Mouse (Mus musculus) cerebellum, adult 2 months (tissue): ENCODE results near the gene Serp2. TPM values are rescaled to one million over a fixed set of nuclear protein-coding genes. Genes with fewer than 3 reads are reported as not detected.
"Not testable (repeated sequence)": the region's sequence is repeated elsewhere in the genome, so short reads cannot be mapped to it uniquely, and the experiment has no call there.

Experiments used
- DNase-seq, 2 experiments: peaks; one replicate each; pipeline ENCODE4 v3.0.0; 2021
- H3K27ac ChIP-seq: fragments of 200-500 bp; 2 replicates; pipeline ENCODE4 v1.5.1; 2012; ENCODE audit warnings: low read length, control low read depth, inconsistent platforms; ENCODE audit not compliant: insufficient read depth
- H3K27me3 ChIP-seq: fragments of 200-500 bp; 2 replicates; pipeline ENCODE4 v1.6.1; 2012; ENCODE audit warnings: inconsistent platforms, mild to moderate bottlenecking, low read length, moderate library complexity; ENCODE audit not compliant: control insufficient read depth, insufficient read depth
- H3K4me1 ChIP-seq: fragments of 200-500 bp; 2 replicates; pipeline ENCODE4 v1.6.1; 2011; ENCODE audit warnings: low read length; ENCODE audit not compliant: control insufficient read depth, insufficient read depth
- H3K4me3 ChIP-seq: fragments of 200-500 bp; replicated peaks from 2 replicates; pipeline ENCODE3; 2011; ENCODE audit warnings: mild to moderate bottlenecking, low read depth, low read length, control low read depth; ENCODE audit not compliant: insufficient read depth
- CTCF ChIP-seq: fragments of 200-500 bp; IDR thresholded peaks from 2 replicates; pipeline ENCODE4 v1.5.1; 2011; ENCODE audit warnings: low read depth, mild to moderate bottlenecking, control low read depth, low read length, moderate library complexity, borderline replicate concordance; ENCODE audit not compliant: insufficient read depth
- POLR2A ChIP-seq: fragments of 200-500 bp; IDR thresholded peaks from 2 replicates; pipeline ENCODE4 v1.6.1; 2011; ENCODE audit warnings: low read length, control low read depth, borderline replicate concordance; ENCODE audit not compliant: insufficient read depth
- WGBS: fragments of 180-500 bp; shearing (Covaris S2); methylation state at CpG from one replicate; pipeline ENCODE4 v1.1.7; 2018; 5-methylcytosine and 5-hydroxymethylcytosine counted together
- polyA plus RNA-seq: library from polyadenylated mRNA; depleted of rRNA; stranded (reverse); fragments of >200 nt; gene quantifications from 2 replicates; pipeline ENCODE4 v1.2.3, GENCODE M21; 2012

The Serp2 gene
- polyA plus RNA-seq, 1 experiment, result 177 TPM

DNA sequence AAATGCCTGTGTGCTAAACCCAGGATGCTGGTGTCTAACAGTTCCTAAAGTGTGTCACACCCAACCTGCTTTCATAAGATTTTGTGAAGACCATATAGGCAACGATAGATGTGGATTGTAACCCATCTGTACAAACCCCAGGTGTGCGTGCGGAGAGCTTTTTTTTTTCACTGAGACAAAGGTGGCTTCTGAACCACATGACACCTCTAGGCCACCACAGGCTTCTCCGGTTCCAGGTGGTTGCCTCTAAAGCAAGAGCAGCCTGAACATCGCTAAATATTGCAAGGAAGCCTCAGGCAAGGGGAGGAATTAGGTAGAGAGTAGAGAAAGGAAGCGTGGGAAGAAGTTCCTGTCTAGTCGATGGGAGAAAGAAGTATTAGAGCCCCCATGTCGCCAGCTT lies 10.0 kb upstream of the Serp2 start:
- no peak for DNase-seq
- Histone ChIP-seq H3K4me1 (no peaks in the 10 kb centered on the region), H3K4me3 (no peak overlapping the region), H3K27me3 (no peaks in the 10 kb centered on the region), H3K27ac (no peak overlapping the region)
- WGBS, result 87% methylated on average over 8 of the region's 8 CpGs
- TF ChIP-seq CTCF (no peak), POLR2A (no peak)

DNA sequence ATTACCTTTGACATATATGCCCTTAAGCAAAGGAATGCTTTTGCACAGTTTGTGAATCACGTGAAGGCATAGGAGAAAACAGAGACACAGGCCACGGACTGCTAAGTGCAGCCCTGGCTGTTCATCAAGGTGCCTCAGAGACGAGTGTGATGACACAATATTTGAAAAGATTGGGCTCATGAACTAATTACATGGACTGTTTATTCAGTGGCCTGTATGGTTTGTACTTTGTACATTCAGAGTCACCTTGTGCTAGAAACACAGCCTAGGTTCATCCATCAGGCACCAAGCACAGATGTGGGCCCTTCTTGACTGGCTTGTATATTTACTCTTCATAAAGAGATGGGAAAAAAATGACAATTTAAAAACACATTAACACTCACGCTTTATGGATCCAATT lies 9.5 kb upstream of the Serp2 start:
- no peak for DNase-seq
- no peak for TF ChIP-seq POLR2A
- TF ChIP-seq CTCF, result no peak
- no peaks in the 10 kb centered on the region for H3K27me3 ChIP-seq
- no peak overlapping the region for H3K27ac ChIP-seq
- H3K4me3 ChIP-seq, result no peak overlapping the region
- no peaks in the 10 kb centered on the region for H3K4me1 ChIP-seq
- WGBS, result 93% methylated on average over 4 of the region's 4 CpGs

DNA sequence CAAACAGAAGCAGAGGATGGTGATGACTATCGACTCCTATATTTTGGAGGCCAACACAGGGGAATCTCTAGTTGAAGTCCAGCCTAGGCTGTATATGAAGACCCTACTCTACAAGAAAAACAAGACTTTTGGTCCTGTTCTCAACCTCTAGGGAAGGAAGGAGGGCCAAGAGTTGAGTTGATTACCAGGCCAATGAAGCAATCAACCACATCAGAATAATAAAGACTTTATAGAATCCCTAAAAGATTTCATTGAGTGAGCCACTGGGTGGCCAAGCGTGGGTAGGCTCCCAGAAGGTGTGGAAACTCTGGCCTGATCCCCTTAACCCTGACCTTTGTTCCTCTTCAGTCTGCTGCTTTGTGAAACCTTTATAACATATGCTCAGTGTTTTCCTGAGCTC lies 2.5 kb upstream of the Serp2 start:
- TF ChIP-seq CTCF, result no peak
- TF ChIP-seq POLR2A, result no peak
- no peaks in the 10 kb centered on the region for H3K27me3 ChIP-seq
- WGBS, result 100% methylated on average over 2 of the region's 2 CpGs
- no peak overlapping the region for H3K4me3 ChIP-seq
- DNase-seq, result no peak
- 0 out of 2 replicates have a peak, but pooled peaks cover 3% of the 10 kb centered on the region for H3K4me1 ChIP-seq
- no peak overlapping the region for H3K27ac ChIP-seq

DNA sequence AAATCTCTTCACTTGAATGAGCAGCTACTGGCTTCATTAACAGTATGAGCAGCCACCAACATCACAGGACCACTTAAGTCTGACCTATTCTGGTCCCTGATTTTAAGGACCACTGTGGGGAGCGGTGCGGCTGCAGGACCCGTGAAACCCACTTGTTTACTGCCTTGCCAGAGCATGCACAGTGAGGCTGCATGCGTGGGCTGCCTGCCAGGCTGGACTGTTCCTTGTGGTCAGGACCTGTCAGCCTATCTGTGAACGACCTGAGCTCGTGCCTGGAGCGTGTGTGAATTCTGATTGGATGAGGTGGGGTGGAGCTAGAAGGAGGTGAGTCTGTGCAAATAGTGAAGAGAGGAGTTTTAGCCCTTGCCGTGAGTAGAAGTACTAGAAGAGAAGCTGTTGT lies 1.5 kb upstream of the Serp2 start:
- peak; percentile 36 for DNase-seq
- not testable (repeated sequence) for H3K27me3 ChIP-seq, H3K27ac ChIP-seq, H3K4me3 ChIP-seq, H3K4me1 ChIP-seq
- 44% methylated on average over 8 of the region's 8 CpGs for WGBS

DNA sequence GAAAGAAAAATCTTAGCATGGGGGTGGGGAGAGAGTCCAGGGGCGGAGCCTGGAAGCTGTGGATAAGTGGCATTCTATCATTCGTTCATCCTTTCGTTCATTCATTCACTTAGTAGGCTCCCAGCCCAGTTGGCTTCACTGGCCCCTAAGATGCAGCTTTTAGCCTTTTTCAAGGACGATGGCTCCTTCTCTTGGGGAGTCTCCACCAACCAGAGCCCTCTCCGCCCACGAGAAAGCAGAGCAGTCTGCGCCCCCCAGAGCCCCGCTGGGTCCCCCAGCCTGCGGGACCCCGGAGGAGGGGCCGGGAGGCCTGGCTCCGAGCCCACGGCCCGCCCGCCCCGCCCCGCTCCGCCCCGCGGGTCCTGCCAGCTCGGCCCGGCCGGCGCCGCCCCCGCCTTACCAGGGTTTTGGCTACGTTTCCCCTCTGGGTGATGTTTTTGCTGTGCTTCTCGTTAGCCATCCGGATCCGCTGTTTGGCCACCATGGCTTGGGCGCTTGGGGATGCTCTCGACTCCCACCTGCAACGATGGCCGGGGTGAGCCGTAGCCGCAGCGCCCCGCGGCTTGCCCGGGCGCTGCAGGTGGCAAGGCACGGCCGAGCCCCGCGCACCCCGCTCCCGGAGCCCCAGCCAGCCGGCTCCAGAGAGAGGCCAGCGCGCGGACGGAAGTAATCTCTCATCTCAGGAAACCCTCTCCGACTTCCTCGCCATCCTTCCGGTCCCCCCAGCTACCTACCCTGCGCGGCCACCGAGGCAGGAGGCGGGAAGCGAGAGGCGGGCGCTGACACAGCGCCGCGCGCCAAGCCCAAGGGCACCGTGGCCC lies 448 bp downstream of the Serp2 start:
- H3K27ac ChIP-seq, result peak overlapping the region; percentile 98
- H3K27me3 ChIP-seq, result no peaks in the 10 kb centered on the region
- peak overlapping the region; percentile 86 for H3K4me3 ChIP-seq
- TF ChIP-seq CTCF, result no peak
- peak; percentile 46; the same call in 1 of the 2 replicates for TF ChIP-seq POLR2A
- WGBS, result under 1% methylated on average over 51 of the region's 67 CpGs
- peaks cover 8% of the 10 kb centered on the region; the same call in 1 of the 2 replicates for H3K4me1 ChIP-seq
- peak; percentile 88 to 92 for DNase-seq

DNA sequence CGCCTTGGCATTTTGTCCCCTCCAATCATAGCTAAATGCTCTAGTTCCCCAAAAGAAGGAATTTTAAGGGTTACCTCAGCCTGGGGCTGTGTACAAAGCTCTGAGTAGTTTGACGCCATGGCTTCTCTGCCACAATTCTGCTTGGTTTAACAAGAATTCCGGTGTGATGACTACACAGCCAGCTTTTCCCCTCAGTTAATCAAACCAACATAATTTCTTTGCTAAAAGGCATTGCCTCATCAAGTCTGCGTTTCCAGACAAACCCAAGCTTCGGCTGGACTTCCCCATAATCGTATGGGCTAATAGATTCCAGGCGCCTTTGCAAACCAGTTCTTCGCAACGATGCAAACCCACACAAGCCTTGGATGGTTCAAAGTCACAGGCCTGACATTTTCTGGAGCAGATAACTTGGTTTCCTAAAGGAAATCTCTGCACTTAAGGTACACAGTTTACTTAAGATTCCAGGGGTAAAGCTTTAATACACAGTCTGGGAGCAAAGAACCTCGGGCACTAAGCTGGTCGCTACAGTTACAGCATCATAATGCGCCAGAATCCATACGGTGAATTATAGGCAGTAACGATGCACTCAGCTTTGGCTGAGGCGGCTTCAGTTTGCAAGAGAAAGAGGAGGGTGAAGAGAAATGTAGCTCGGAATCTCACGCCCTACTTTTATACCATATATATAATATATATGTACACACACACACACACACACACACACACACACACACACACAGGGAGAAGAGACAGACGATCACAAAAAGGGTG lies 1.2 kb downstream of the Serp2 start:
- TF ChIP-seq CTCF (no peak), POLR2A (no peak)
- Histone ChIP-seq H3K27ac (peak overlapping the region; percentile 66; the same call in 1 of the 2 replicates), H3K4me1 (peaks cover 8% of the 10 kb centered on the region; the same call in 1 of the 2 replicates), H3K4me3 (peak overlapping the region; percentile 86), H3K27me3 (no peaks in the 10 kb centered on the region)
- DNase-seq, result peak in 1 of 2 experiments; percentile 41
- WGBS, result 20% methylated on average over 18 of the region's 18 CpGs

DNA sequence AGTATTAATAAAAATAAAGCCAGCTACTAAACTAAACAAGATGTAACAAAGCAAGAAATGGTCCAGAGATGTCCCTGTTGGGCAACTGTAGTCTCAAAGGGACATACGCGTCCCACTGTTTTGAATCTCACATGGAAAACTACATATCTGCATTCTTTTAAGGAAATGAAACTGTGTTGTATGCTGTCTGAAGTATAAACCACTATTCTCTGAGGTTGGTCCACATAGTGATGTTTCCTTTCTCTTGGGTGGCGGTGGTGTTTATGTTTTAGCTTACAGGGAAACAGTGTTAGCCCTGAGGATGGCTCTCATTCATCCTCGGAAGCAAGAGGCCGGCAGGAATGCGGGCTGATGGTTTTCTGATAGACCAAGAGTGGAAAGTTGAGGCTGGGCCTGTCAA lies 12.6 kb downstream of the Serp2 start:
- DNase-seq, result no peak
- WGBS, result 92% methylated on average over 6 of the region's 6 CpGs

More for the DNA sequence above, 12.6 kb downstream of the Serp2 start:
- Histone ChIP-seq H3K4me3 (no peak overlapping the region), H3K4me1 (peaks cover 6% of the 10 kb centered on the region; the same call in 1 of the 2 replicates), H3K27me3 (no peaks in the 10 kb centered on the region), H3K27ac (no peak overlapping the region)
- TF ChIP-seq CTCF (no peak), POLR2A (no peak)
